Mouse (Mus musculus) heart, adult 2 months (tissue): ENCODE results near the gene Cobll1. TPM values are rescaled to one million over a fixed set of nuclear protein-coding genes. Genes with fewer than 3 reads are reported as not detected.

Experiments
- DNase-seq, 2 experiments: peaks; one replicate each; pipeline ENCODE4 v3.0.0; 2021
- H3K27ac ChIP-seq: fragments of 200-600 bp; 2 replicates; pipeline ENCODE4 v1.8.1; 2022
- H3K27me3 ChIP-seq: fragments of 200-500 bp; 2 replicates; pipeline ENCODE4 v1.6.1; 2012; ENCODE audit warnings: mild to moderate bottlenecking, low read length, inconsistent platforms, mixed read lengths; ENCODE audit not compliant: control insufficient read depth, insufficient read depth
- H3K36me3 ChIP-seq: fragments of 200-500 bp; 2 replicates; pipeline ENCODE4 v1.6.1; 2012; ENCODE audit warnings: low read length, inconsistent platforms; ENCODE audit not compliant: control insufficient read depth, insufficient read depth
- H3K4me1 ChIP-seq: fragments of 200-500 bp; 2 replicates; pipeline ENCODE4 v1.6.1; 2011; ENCODE audit warnings: low read length; ENCODE audit not compliant: control insufficient read depth, insufficient read depth
- H3K4me3 ChIP-seq: fragments of 200-600 bp; 2 replicates; pipeline ENCODE4 v1.8.1; 2022
- H3K79me2 ChIP-seq: fragments of 200-500 bp; replicated peaks from 2 replicates; pipeline ENCODE4 v1.6.1; 2012; ENCODE audit warnings: mild to moderate bottlenecking, inconsistent platforms, low read length, moderate library complexity, mixed read lengths; ENCODE audit not compliant: control insufficient read depth, insufficient read depth
- H3K9ac ChIP-seq: fragments of 200-500 bp; 2 replicates; pipeline ENCODE4 v1.6.1; 2012; ENCODE audit warnings: low read depth, mild to moderate bottlenecking, control low read depth, inconsistent platforms, low read length, mixed read lengths
- CTCF ChIP-seq: fragments of 200-600 bp; IDR thresholded peaks from 2 replicates; pipeline ENCODE4 v1.8.1; 2022; ENCODE audit warnings: antibody characterized with exemption, mild to moderate bottlenecking, moderate library complexity
- EP300 ChIP-seq: fragments of 200-500 bp; IDR thresholded peaks from 2 replicates; pipeline ENCODE4 v1.6.1; 2011; ENCODE audit warnings: low read depth, low read length, control low read depth; ENCODE audit not compliant: insufficient read depth
- POLR2A ChIP-seq: fragments of 200-500 bp; IDR thresholded peaks from 2 replicates; pipeline ENCODE4 v1.6.1; 2011; ENCODE audit warnings: mild to moderate bottlenecking, low read depth, low read length, control low read depth; ENCODE audit not compliant: insufficient read depth
- WGBS: fragments of 180-500 bp; shearing (Covaris S2); methylation state at CpG from one replicate; pipeline ENCODE4 v1.1.7; 2018; 5-methylcytosine and 5-hydroxymethylcytosine counted together
- intact Hi-C: fragments of 180-260 bp; cut with DNase I; formaldehyde crosslinking; loops from one replicate; pipeline ENCODE4 v1.15.1; 2025
- polyA plus RNA-seq: library from polyadenylated mRNA; depleted of rRNA; stranded (reverse); fragments of >200 nt; gene quantifications from 2 replicates; pipeline ENCODE4 v1.2.3, GENCODE M21; 2012
- total RNA-seq, 2 experiments: library from RNA; stranded (reverse); gene quantifications; 2 replicates each; pipeline ENCODE4 v1.2.3; 2021

Gene Cobll1
- total and polyA plus RNA-seq, 3 experiments: 19.3 to 76.8 (median 53.3) TPM

DNA sequence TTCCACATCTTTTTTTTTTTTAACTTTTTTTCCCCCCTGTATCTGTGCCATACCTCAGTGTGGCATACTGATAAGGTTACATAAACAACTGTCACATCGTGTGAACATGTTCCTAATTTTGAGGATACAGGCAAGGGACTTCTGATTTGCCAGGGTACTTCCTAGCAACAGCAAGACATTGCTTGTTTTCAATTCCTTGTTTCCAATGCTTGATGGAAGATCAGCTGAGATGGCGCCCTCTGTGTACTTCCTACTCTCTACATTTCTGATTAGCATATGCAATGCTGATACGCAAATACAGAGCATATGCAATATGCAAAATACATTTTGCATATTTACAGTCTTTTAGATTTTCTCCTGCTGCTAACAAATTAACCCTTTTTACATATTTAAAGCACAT lies 152.0 kb downstream of the Cobll1 start:
- H3K27me3 ChIP-seq: no peaks in the 10 kb centered on the region
- H3K79me2 ChIP-seq: no peaks in the 10 kb centered on the region
- H3K4me1 ChIP-seq: peaks cover 2% of the 10 kb centered on the region
- no peak overlapping the region for H3K9ac ChIP-seq
- 73% methylated on average over 3 of the region's 3 CpGs for WGBS
- no peak for TF ChIP-seq CTCF
- no peak for TF ChIP-seq EP300
- no peak for TF ChIP-seq POLR2A
- no peak for DNase-seq
- no peak overlapping the region for H3K27ac ChIP-seq
- intact Hi-C loops: no loop called here
- peaks cover 16% of the 10 kb centered on the region for H3K36me3 ChIP-seq
- no peak overlapping the region for H3K4me3 ChIP-seq

DNA sequence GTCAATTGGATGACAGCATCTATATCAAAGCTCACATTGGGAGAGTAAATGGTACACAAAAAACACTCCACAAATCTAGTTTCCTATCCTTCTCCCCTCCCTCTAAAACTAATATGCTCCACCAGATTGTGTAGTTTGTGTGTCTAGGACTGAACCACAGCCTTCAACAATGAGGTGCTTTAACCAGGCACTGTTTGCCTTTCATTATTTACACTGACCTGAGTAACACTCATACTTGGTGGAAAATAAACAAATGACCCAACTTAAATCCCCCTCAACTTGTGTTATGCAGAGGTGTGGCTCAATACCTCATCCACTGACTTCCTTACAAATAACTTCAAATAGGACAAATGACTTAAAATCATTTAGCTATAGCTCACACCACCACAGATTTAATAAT lies 155.8 kb downstream of the Cobll1 start:
- peaks cover 3% of the 10 kb centered on the region for H3K4me1 ChIP-seq
- no peaks in the 10 kb centered on the region for H3K27me3 ChIP-seq
- no peak overlapping the region for H3K9ac ChIP-seq
- H3K27ac ChIP-seq: no peak overlapping the region
- DNase-seq: no peak
- no peak overlapping the region for H3K4me3 ChIP-seq
- no peaks in the 10 kb centered on the region for H3K79me2 ChIP-seq
- TF ChIP-seq EP300 (no peak), POLR2A (no peak), CTCF (no peak)
- intact Hi-C loops: no loop called here
- H3K36me3 ChIP-seq: no peaks in the 10 kb centered on the region; the same call in none of the 2 replicates

DNA sequence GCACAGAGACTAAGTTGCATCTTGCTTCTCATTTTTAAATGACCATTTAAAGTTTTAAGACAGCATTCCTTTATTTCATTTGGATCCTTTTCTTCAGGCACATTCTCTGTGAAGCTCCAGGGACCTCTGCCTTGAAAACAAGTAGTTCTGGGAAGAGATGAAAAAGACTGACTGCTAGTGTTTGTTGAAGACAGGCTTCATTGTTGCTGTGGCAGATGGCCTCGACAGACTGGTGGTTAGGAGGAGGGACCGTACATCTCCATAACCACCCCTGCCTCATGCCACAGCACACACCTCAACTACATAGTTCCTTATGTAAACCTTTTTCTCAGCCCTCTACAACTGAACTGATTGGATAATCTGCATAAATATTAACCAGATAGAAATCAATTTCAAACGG lies 161.7 kb downstream of the Cobll1 start:
- no peak for DNase-seq
- no peak overlapping the region for H3K4me3 ChIP-seq
- no peaks in the 10 kb centered on the region for H3K79me2 ChIP-seq
- H3K9ac ChIP-seq: no peak overlapping the region
- peaks cover 3% of the 10 kb centered on the region for H3K4me1 ChIP-seq
- no peaks in the 10 kb centered on the region for H3K36me3 ChIP-seq
- intact Hi-C loops: no loop called here
- WGBS: 72% methylated on average over 3 of the region's 3 CpGs
- no peaks in the 10 kb centered on the region for H3K27me3 ChIP-seq
- TF ChIP-seq EP300 (no peak), CTCF (no peak), POLR2A (no peak)
- no peak overlapping the region for H3K27ac ChIP-seq

GRCm38 (mm10) chr2:65075840-65076239 lies 163.4 kb downstream of the Cobll1 start:
- Histone ChIP-seq H3K9ac (no peak overlapping the region), H3K79me2 (no peaks in the 10 kb centered on the region), H3K4me1 (peaks cover 3% of the 10 kb centered on the region), H3K27ac (no peak overlapping the region), H3K27me3 (no peaks in the 10 kb centered on the region), H3K4me3 (no peak overlapping the region), H3K36me3 (no peaks in the 10 kb centered on the region)
- intact Hi-C loops: no loop called here
- DNase-seq: no peak
- TF ChIP-seq EP300 (no peak), CTCF (no peak), POLR2A (no peak)
- 68% methylated on average over 5 of the region's 5 CpGs for WGBS

DNA sequence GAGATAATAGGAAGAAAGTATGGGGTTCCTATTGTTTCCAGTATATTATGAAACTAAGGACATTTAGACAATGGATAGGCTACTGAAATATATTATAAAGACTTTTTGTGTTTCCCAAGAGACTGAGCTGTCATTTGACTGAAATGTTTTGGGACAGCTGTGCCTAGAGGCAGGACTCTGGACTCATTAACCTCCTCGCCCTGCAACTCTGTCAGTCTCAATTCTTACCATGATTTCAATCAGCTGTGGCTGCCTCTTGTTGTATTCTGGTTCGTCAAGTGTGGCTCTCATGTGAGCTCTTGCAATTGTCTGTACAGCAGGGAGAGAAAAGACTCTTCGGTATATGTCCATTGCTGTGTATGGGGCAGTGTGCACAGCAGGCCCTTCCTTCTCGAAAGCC lies 163.8 kb downstream of the Cobll1 start:
- H3K27me3 ChIP-seq: no peaks in the 10 kb centered on the region
- 82% methylated on average over 4 of the region's 4 CpGs for WGBS
- H3K4me1 ChIP-seq: peaks cover 3% of the 10 kb centered on the region
- no peak overlapping the region for H3K9ac ChIP-seq
- no peak for DNase-seq
- TF ChIP-seq EP300 (no peak), POLR2A (no peak), CTCF (no peak)
- H3K36me3 ChIP-seq: no peaks in the 10 kb centered on the region
- H3K27ac ChIP-seq: no peak overlapping the region
- intact Hi-C loops: no loop called here
- H3K4me3 ChIP-seq: no peak overlapping the region
- H3K79me2 ChIP-seq: no peaks in the 10 kb centered on the region

- peak overlapping the region; percentile 33; the same call in 1 of the 2 replicates for H3K27ac ChIP-seq
- H3K4me3 ChIP-seq: no peak overlapping the region
- intact Hi-C loops: no loop called here
- no peaks in the 10 kb centered on the region for H3K79me2 ChIP-seq
- H3K36me3 ChIP-seq: no peaks in the 10 kb centered on the region
- no peaks in the 10 kb centered on the region for H3K27me3 ChIP-seq
- TF ChIP-seq POLR2A (no peak), EP300 (no peak), CTCF (no peak)
- H3K9ac ChIP-seq: no peak overlapping the region
- 37% methylated on average over 3 of the region's 3 CpGs for WGBS
- no peaks in the 10 kb centered on the region; the same call in 1 of the 2 replicates for H3K4me1 ChIP-seq
- DNase-seq: no peak
These were observed 167.0 kb downstream of the Cobll1 start for GRCm38 (mm10) chr2:65072205-65072604.

DNA sequence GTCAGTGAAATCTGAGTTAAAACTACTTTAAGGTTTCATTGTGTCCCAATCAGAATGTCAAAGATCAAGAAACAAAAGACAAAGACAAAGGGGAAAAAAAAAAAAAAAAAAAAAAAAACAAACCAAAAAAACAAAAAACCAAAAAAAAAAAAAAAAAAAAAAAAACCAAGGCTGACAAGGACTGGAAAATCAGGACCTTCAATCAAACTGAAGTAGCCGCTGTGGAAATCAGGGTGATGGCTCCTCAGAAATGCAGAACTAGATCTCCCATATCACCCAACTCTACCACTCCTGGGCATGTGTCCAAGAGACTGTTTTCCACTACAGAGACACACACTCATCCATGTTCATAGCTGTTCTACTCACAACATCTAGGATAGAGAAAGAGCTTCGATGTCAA lies 185.4 kb downstream of the Cobll1 start:
- Histone ChIP-seq H3K4me3 (no peak overlapping the region), H3K27ac (no peak overlapping the region), H3K79me2 (no peaks in the 10 kb centered on the region), H3K9ac (no peak overlapping the region), H3K4me1 (no peaks in the 10 kb centered on the region), H3K27me3 (no peaks in the 10 kb centered on the region), H3K36me3 (no peaks in the 10 kb centered on the region)
- DNase-seq: no peak
- TF ChIP-seq CTCF (no peak), EP300 (no peak)
- 69% methylated on average over 2 of the region's 2 CpGs for WGBS
- intact Hi-C loops: no loop called here
